Mouse (Mus musculus) olfactory bulb, adult 2 months (tissue): ENCODE measurements around the gene Zfp853.

Source experiments
- CTCF ChIP-seq: fragments of 200-500 bp; IDR thresholded peaks from 2 replicates; pipeline ENCODE4 v1.5.1; 2012; ENCODE audit warnings: low read depth, mild to moderate bottlenecking, low read length, moderate library complexity; ENCODE audit not compliant: insufficient read depth
- POLR2A ChIP-seq: fragments of 200-500 bp; IDR thresholded peaks from 2 replicates; pipeline ENCODE4 v1.6.1; 2012; ENCODE audit warnings: mild to moderate bottlenecking, low read depth, low read length, moderate library complexity; ENCODE audit not compliant: insufficient read depth

- TF ChIP-seq CTCF = no peak
- no peak for TF ChIP-seq POLR2A
These were observed 41.4 kb downstream of the Zfp853 start for GRCm38 (mm10) chr5:143252039-143252438.
